28 mouse cellular contexts compared by ENCODE assay signal in the genomic region with DNA sequence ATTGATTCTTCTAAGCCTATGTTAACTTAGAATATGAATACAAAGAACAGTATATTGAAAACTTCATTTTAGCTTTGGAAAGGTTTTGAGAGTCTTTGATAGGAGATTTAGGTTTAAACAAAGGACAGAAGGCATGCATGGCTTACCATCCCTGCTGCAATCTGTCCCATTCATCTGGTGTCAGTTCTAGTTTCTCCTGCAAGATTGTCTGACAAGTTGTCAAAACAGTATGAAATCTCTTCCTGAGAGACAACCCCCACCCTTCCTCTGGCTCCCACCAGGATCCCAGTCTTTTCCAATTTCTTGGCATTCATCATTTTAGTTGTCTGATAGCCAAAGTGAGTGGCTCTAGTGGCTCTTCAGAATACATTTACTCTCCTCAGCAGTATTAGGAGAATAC. TPM values are rescaled to one million over a fixed set of nuclear protein-coding genes. Genes with fewer than 3 reads are reported as not detected.
DNase-seq lines count a peak whose midpoint lies in the region; ATAC-seq lines count a peak whose summit lies in the region.
"Had no signal": no experiment of that assay in that cellular context is flagged by ENCODE, and none has a peak within 500 bp of the region (broad histone marks: within the 10 kb centered on the region; RNA-seq: fewer than 3 reads in every experiment).

No protein-coding gene starts in this region.

- no peak overlapping the region for H3K9ac ChIP-seq in forebrain, embryonic 14.5 days (ENCODE audit: low read length)
- no peak overlapping the region for H3K9ac ChIP-seq in forebrain, embryonic 12.5 days
- H3K9ac ChIP-seq in liver, embryonic 11.5 days (ENCODE audit: low read depth, low read length), result no peak overlapping the region
- H3K9ac ChIP-seq: embryonic facial prominence, embryonic 12.5 days; intestine, embryonic 15.5 days; liver, embryonic 15.5 days; lung, embryonic 14.5 days had no signal

- no peak overlapping the region for H3K4me3 ChIP-seq in forebrain, embryonic 14.5 days (ENCODE audit: low read depth, low read length)
- H3K4me3 ChIP-seq in forebrain, embryonic 12.5 days (replicated peaks), result no peak overlapping the region
- no peak overlapping the region for H3K4me3 ChIP-seq in liver, embryonic 11.5 days (ENCODE audit: low read depth, low read length)
- H3K4me3 ChIP-seq: embryonic facial prominence, embryonic 12.5 days; intestine, embryonic 15.5 days; liver, embryonic 15.5 days; midbrain, embryonic 10.5 days had no signal

- no peaks in the 10 kb centered on the region for H3K27me3 ChIP-seq in forebrain, embryonic 14.5 days (replicated peaks; ENCODE audit: control insufficient read depth, insufficient read depth, low read length)
- H3K27me3 ChIP-seq in forebrain, embryonic 12.5 days, result no peaks in the 10 kb centered on the region
- H3K27me3 ChIP-seq in liver, embryonic 11.5 days (replicated peaks; ENCODE audit: control insufficient read depth, insufficient read depth, low read length), result no peaks in the 10 kb centered on the region
- H3K27me3 ChIP-seq: embryonic facial prominence, embryonic 12.5 days; intestine, embryonic 15.5 days; liver, embryonic 15.5 days had no signal

- no peak overlapping the region for H3K27ac ChIP-seq in forebrain, embryonic 14.5 days (ENCODE audit: low read depth, low read length)
- H3K27ac ChIP-seq in forebrain, embryonic 12.5 days, result no peak overlapping the region
- no peak overlapping the region for H3K27ac ChIP-seq in liver, embryonic 11.5 days (ENCODE audit: low read depth, low read length)
- H3K27ac ChIP-seq: embryonic facial prominence, embryonic 12.5 days; intestine, embryonic 15.5 days; liver, embryonic 15.5 days; midbrain, embryonic 10.5 days had no signal

- H3K4me1 ChIP-seq in forebrain, embryonic 14.5 days (ENCODE audit: control insufficient read depth, insufficient read depth, low read length), result no peaks in the 10 kb centered on the region
- no peaks in the 10 kb centered on the region for H3K4me1 ChIP-seq in forebrain, embryonic 12.5 days
- H3K4me1 ChIP-seq in liver, embryonic 11.5 days (replicated peaks; ENCODE audit: control insufficient read depth, insufficient read depth, low read length), result no peaks in the 10 kb centered on the region
- H3K4me1 ChIP-seq: embryonic facial prominence, embryonic 12.5 days; intestine, embryonic 15.5 days; liver, embryonic 15.5 days; midbrain, embryonic 10.5 days had no signal

- H3K36me3 ChIP-seq in forebrain, embryonic 14.5 days (ENCODE audit: control insufficient read depth, insufficient read depth, low read length), result no peaks in the 10 kb centered on the region
- no peaks in the 10 kb centered on the region for H3K36me3 ChIP-seq in forebrain, embryonic 12.5 days (replicated peaks)
- H3K36me3 ChIP-seq in liver, embryonic 11.5 days (ENCODE audit: control insufficient read depth, insufficient read depth, low read length), result no peaks in the 10 kb centered on the region
- H3K36me3 ChIP-seq: embryonic facial prominence, embryonic 12.5 days; G1E; intestine, embryonic 15.5 days; liver, embryonic 15.5 days; midbrain, embryonic 10.5 days had no signal

- ATAC-seq in forebrain, embryonic 14.5 days, result peak; percentile 79; the same call in 1 of the 2 replicates
- no peak for ATAC-seq in forebrain, embryonic 12.5 days (ENCODE audit: low FRiP score)
- no peak for ATAC-seq in inflammation-experienced regulatory T-cells, adult 6 months
- no peak for ATAC-seq in liver, embryonic 11.5 days (replicated peaks; ENCODE audit: low FRiP score)
- ATAC-seq: hindbrain, embryonic 16.5 days; intestine, embryonic 15.5 days; midbrain, embryonic 16.5 days had no signal

- peak; percentile 68 for DNase-seq in forebrain, embryonic 14.5 days (ENCODE audit: low spot score)
- peak; percentile 47 for DNase-seq in layer of hippocampus, adult 11-12 months (ENCODE audit: low spot score)
- DNase-seq in layer of hippocampus, adult 9-11 months, result peak; percentile 47
- DNase-seq in urinary bladder, postnatal 10 days (ENCODE audit: low spot score), result no peak
- DNase-seq in liver, embryonic 11.5 days (ENCODE audit: low spot score), result no peak
- DNase-seq: adrenal gland, adult 8-10 months; cerebellum, adult 9-10 months; cerebellum, postnatal 36 days; embryo, embryonic 11 days; heart, postnatal 14 days; kidney, adult 2 months; kidney, postnatal 36 days; liver; lung, embryonic 14.5 days; right cerebral cortex, postnatal 25 days; spleen, adult 18-20 months; thymus, adult 2 months; thymus, postnatal 36 days had no signal

- no peaks in the 10 kb centered on the region for H3K9me3 ChIP-seq in forebrain, embryonic 14.5 days (replicated peaks; ENCODE audit: control insufficient read depth, low read length)
- no peaks in the 10 kb centered on the region for H3K9me3 ChIP-seq in forebrain, embryonic 12.5 days
- no peaks in the 10 kb centered on the region for H3K9me3 ChIP-seq in liver, embryonic 11.5 days (ENCODE audit: control insufficient read depth, low read length)
- H3K9me3 ChIP-seq: embryonic facial prominence, embryonic 12.5 days; G1E; intestine, embryonic 15.5 days; liver, embryonic 15.5 days; midbrain, embryonic 10.5 days had no signal

- H3K4me2 ChIP-seq in forebrain, embryonic 14.5 days (ENCODE audit: low read length), result no peak overlapping the region
- no peak overlapping the region for H3K4me2 ChIP-seq in forebrain, embryonic 12.5 days
- no peak overlapping the region for H3K4me2 ChIP-seq in liver, embryonic 11.5 days
- H3K4me2 ChIP-seq: embryonic facial prominence, embryonic 12.5 days; intestine, embryonic 15.5 days; liver, embryonic 15.5 days; lung, embryonic 14.5 days had no signal

RNA-seq across cellular contexts. Expression of a gene that starts 27.4 kb away (rescaled TPM):
- 0.11 and 0.43 TPM in 2 replicates for polyA plus RNA-seq in forebrain, embryonic 14.5 days (2014; fragmentation: Nextera tagmentation; extraction: Ambion mirVana)
- polyA plus RNA-seq in forebrain, embryonic 12.5 days (2016; fragmentation: Nextera tagmentation; extraction: Ambion mirVana), result 0.22 and 0.56 TPM in 2 replicates
- polyA plus RNA-seq in inflammation-experienced regulatory T-cells, adult 6 months (2017; shearing (Covaris generic)), result not detected
- polyA plus RNA-seq in liver, embryonic 11.5 days (2014; fragmentation: Nextera tagmentation; extraction: Ambion mirVana), result 0.21 and 0.36 TPM in 2 replicates
- polyA plus RNA-seq: G1E; kidney, adult 2 months; liver, embryonic 15.5 days; thymus, adult 2 months had no signal

RNA-seq across cellular contexts. Expression of a gene that starts 35.0 kb away (rescaled TPM):
- polyA plus RNA-seq in forebrain, embryonic 14.5 days (2014; fragmentation: Nextera tagmentation; extraction: Ambion mirVana), result 0.58 TPM in 2 replicates
- 0.50 and 0.77 TPM in 2 replicates for polyA plus RNA-seq in forebrain, embryonic 12.5 days (2016; fragmentation: Nextera tagmentation; extraction: Ambion mirVana)
- 1 to 10 TPM; 1.5 to 3.3 (median 1.6) TPM for polyA plus RNA-seq in inflammation-experienced regulatory T-cells, adult 6 months (2017; shearing (Covaris generic))
- 0.18 and 0.32 TPM in 2 replicates for polyA plus RNA-seq in liver, embryonic 11.5 days (2014; fragmentation: Nextera tagmentation; extraction: Ambion mirVana)
- polyA plus RNA-seq: G1E; gonadal fat pad, adult 2 months; thymus, adult 2 months had no signal

Comparison
In these comparisons a context has a peak if more than half of its experiments do, and no peak if none do; other contexts are left out.
1. DNase-seq: peak in forebrain, embryonic 14.5 days (single experiment), layer of hippocampus, adult 11-12 months (single experiment) and layer of hippocampus, adult 9-11 months (single experiment); none in urinary bladder, postnatal 10 days (single experiment) and liver, embryonic 11.5 days (single experiment).